Mouse (Mus musculus): ENCODE measurements around the gene Gm29582.
"Not testable (repeated sequence)": the region's sequence is repeated elsewhere in the genome, so short reads cannot be mapped to it uniquely, and the experiment has no call there.

Gene Gm29582

GRCm38 (mm10) chrY:30738461-30738860 lies at the start of gene Gm29582:
Gene Gm29582, minus strand, starts transcription at chrY:30738561.
- not testable (repeated sequence) for DNase-seq
